In genomic region chr3:87983627-87984026, GRCm38 (mm10) we compare ENCODE assay signal across 10 mouse cellular contexts. TPM values are rescaled to one million over a fixed set of nuclear protein-coding genes. Genes with fewer than 3 reads are reported as not detected.
DNase-seq lines count a peak whose midpoint lies in the region; ATAC-seq and TF ChIP-seq lines count a peak whose summit lies in the region.
"Had no signal": no experiment of that assay in that cellular context is flagged by ENCODE, and none has a peak within 500 bp of the region (broad histone marks: within the 10 kb centered on the region; RNA-seq: fewer than 3 reads in every experiment).

No protein-coding gene starts in this region.

- peaks cover 57% of the 10 kb centered on the region for H3K4me1 ChIP-seq in heart, postnatal 0 days (ENCODE audit: control insufficient read depth, insufficient read depth)
- no peaks in the 10 kb centered on the region; a peak in 2 of 4 replicates for H3K4me1 ChIP-seq in MEL (ENCODE audit: control insufficient read depth in 1 of 2, insufficient read depth in 2 of 2, low read length in 2 of 2)
- H3K4me1 ChIP-seq in forebrain, embryonic 16.5 days (replicated peaks; ENCODE audit: control insufficient read depth, insufficient read depth, low read length): peaks cover 64% of the 10 kb centered on the region
- peaks cover 32% of the 10 kb centered on the region for H3K4me1 ChIP-seq in liver, postnatal 0 days (ENCODE audit: insufficient read depth)

- H3K9ac ChIP-seq in heart, postnatal 0 days (replicated peaks; ENCODE audit: low read depth, low read length): 0 out of 2 replicates have a peak overlapping the region, but pooled peaks have one; percentile 24
- no peak overlapping the region for H3K9ac ChIP-seq in MEL (ENCODE audit: control insufficient read depth, low read depth, low read length, poor library complexity, severe bottlenecking)
- no peak overlapping the region; the same call in 1 of the 2 replicates for H3K9ac ChIP-seq in forebrain, embryonic 16.5 days (replicated peaks; ENCODE audit: low read depth, low read length)
- no peak overlapping the region for H3K9ac ChIP-seq in liver, postnatal 0 days (replicated peaks)

- peak overlapping the region; percentile 91; the same call in 1 of the 2 replicates for H3K27ac ChIP-seq in heart, postnatal 0 days (ENCODE audit: low read depth)
- no peak overlapping the region for H3K27ac ChIP-seq in MEL (ENCODE audit: control insufficient read depth, low read depth, low read length)
- H3K27ac ChIP-seq in forebrain, embryonic 16.5 days (ENCODE audit: low read length): peak overlapping the region; percentile 39; the same call in 1 of the 2 replicates
- H3K27ac ChIP-seq in liver, postnatal 0 days (ENCODE audit: low read depth): 0 out of 2 replicates have a peak overlapping the region, but pooled peaks have one; percentile 34

- 52% methylated on average over 6 of the region's 6 CpGs for WGBS in heart, postnatal 0 days
- 56% methylated on average over 6 of the region's 6 CpGs for WGBS in forebrain, embryonic 16.5 days
- 48% methylated on average over 6 of the region's 6 CpGs for WGBS in liver, postnatal 0 days (ENCODE audit: insufficient replicate concordance)

- no peaks in the 10 kb centered on the region for H3K9me3 ChIP-seq in heart, postnatal 0 days (replicated peaks; ENCODE audit: control insufficient read depth, low read length)
- H3K9me3 ChIP-seq in MEL (replicated peaks; ENCODE audit: insufficient read depth, low read length): no peaks in the 10 kb centered on the region
- no peaks in the 10 kb centered on the region for H3K9me3 ChIP-seq in forebrain, embryonic 16.5 days (ENCODE audit: control insufficient read depth, low read length)
- no peaks in the 10 kb centered on the region for H3K9me3 ChIP-seq in liver, postnatal 0 days (ENCODE audit: low read length)

- TF ChIP-seq RAD21 in MEL (IDR thresholded peaks at IDR 0.05; ENCODE audit: low read depth, low read length): no peak

- DNase-seq in heart, postnatal 0 days (ENCODE audit: low spot score): no peak
- DNase-seq in heart, adult 9 months (ENCODE audit: low spot score in 2 of 2): no peak
- no peak for DNase-seq in MEL (ENCODE audit: low read depth, low spot score)
- no peak for DNase-seq in liver, postnatal 0 days
- no peak for DNase-seq in frontal cortex, postnatal 10 days (ENCODE audit: low spot score in 2 of 2)
- no peak for DNase-seq in cerebellum, postnatal 14 days

- peak overlapping the region; percentile 37 for H3K4me2 ChIP-seq in heart, postnatal 0 days (ENCODE audit: low read depth, low read length)
- H3K4me2 ChIP-seq in forebrain, embryonic 16.5 days (ENCODE audit: low read length): peak overlapping the region; percentile 14; the same call in 1 of the 2 replicates
- H3K4me2 ChIP-seq in liver, postnatal 0 days (ENCODE audit: low read depth, low read length): peak overlapping the region; percentile 57

- H3K79me2 ChIP-seq in MEL (ENCODE audit: control insufficient read depth, insufficient read depth, low read length, poor library complexity): no peaks in the 10 kb centered on the region

- no peaks in the 10 kb centered on the region for H3K36me3 ChIP-seq in heart, postnatal 0 days (replicated peaks; ENCODE audit: control insufficient read depth, insufficient read depth, low read length)
- no peaks in the 10 kb centered on the region; a peak in 1 of 4 replicates for H3K36me3 ChIP-seq in MEL (ENCODE audit: control insufficient read depth in 1 of 2, insufficient read depth in 2 of 2, low read length in 2 of 2)
- no peaks in the 10 kb centered on the region for H3K36me3 ChIP-seq in forebrain, embryonic 16.5 days (ENCODE audit: control insufficient read depth, insufficient read depth)
- H3K36me3 ChIP-seq in liver, postnatal 0 days (replicated peaks; ENCODE audit: insufficient read depth, low read length): no peaks in the 10 kb centered on the region

- ATAC-seq in heart, postnatal 0 days (ENCODE audit: insufficient read depth, low read depth): no peak
- ATAC-seq in forebrain, embryonic 16.5 days: no peak
- ATAC-seq in liver, postnatal 0 days: no peak
- ATAC-seq in monocyte, adult 5-6 weeks (replicated peaks; ENCODE audit: insufficient number of reproducible peaks, low FRiP score, low TSS enrichment, poor library complexity, severe bottlenecking): no peak

- H3K4me3 ChIP-seq in heart, postnatal 0 days (ENCODE audit: low read depth, low read length): no peak overlapping the region
- peak overlapping the region; percentile 9 to 38; a peak in 3 of 4 replicates for H3K4me3 ChIP-seq in MEL (ENCODE audit: control insufficient read depth in 1 of 2, insufficient read depth in 1 of 2, low read depth in 2 of 2, low read length in 2 of 2)
- no peak overlapping the region for H3K4me3 ChIP-seq in forebrain, embryonic 16.5 days (replicated peaks; ENCODE audit: low read length)
- H3K4me3 ChIP-seq in liver, postnatal 0 days (ENCODE audit: low read depth, low read length): no peak overlapping the region

- no peak for TF ChIP-seq CTCF in heart, postnatal 0 days (IDR thresholded peaks at IDR 0.05; ENCODE audit: low read depth)
- TF ChIP-seq CTCF in MEL (IDR thresholded peaks at IDR 0.05 in 2 of 3, conservative IDR thresholded peaks at IDR 0.05 in 1 of 3; ENCODE audit: control insufficient read depth in 1 of 3, insufficient read depth in 1 of 3, low read depth in 2 of 3, low read length in 3 of 3, poor library complexity in 1 of 3, severe bottlenecking in 1 of 3): no peak
- TF ChIP-seq CTCF in liver, postnatal 0 days (IDR thresholded peaks at IDR 0.05; ENCODE audit: low read depth): no peak

- no peak for TF ChIP-seq POLR2A in MEL (IDR thresholded peaks at IDR 0.05; ENCODE audit: control insufficient read depth in 1 of 2, insufficient read depth in 1 of 2, low read depth in 1 of 2, low read length in 2 of 2, poor library complexity in 1 of 2)

- peaks cover 8% of the 10 kb centered on the region for H3K27me3 ChIP-seq in heart, postnatal 0 days (ENCODE audit: control insufficient read depth, insufficient read depth, low read length)
- peaks cover 2 to 9% of the 10 kb centered on the region in 2 experiments; a peak in 3 of 4 replicates for H3K27me3 ChIP-seq in MEL (ENCODE audit: control insufficient read depth in 1 of 2, insufficient read depth in 2 of 2, low read length in 2 of 2)
- no peaks in the 10 kb centered on the region; the same call in 1 of the 2 replicates for H3K27me3 ChIP-seq in forebrain, embryonic 16.5 days (replicated peaks; ENCODE audit: control insufficient read depth, insufficient read depth, low read length)
- H3K27me3 ChIP-seq in liver, postnatal 0 days (ENCODE audit: insufficient read depth, low read length): peaks cover 20% of the 10 kb centered on the region

- no peak for TF ChIP-seq EP300 in heart, postnatal 0 days (IDR thresholded peaks at IDR 0.05; ENCODE audit: low read depth)
- no peak for TF ChIP-seq EP300 in MEL (IDR thresholded peaks at IDR 0.05; ENCODE audit: low read depth in 1 of 2, low read length in 2 of 2)
- TF ChIP-seq EP300 in liver, postnatal 0 days (IDR thresholded peaks at IDR 0.05; ENCODE audit: low read depth): no peak

RNA-seq across cellular contexts. Expression of gene Nes, which starts 12.7 kb away (rescaled TPM):
- total RNA-seq in heart, postnatal 0 days (2014; rRNA removed; ENCODE audit: low replicate concordance): 17.2 and 35.7 TPM in 2 replicates
- 9.1 and 9.9 TPM in 2 replicates for polyA plus RNA-seq in heart, postnatal 0 days (2015; fragmentation: Nextera tagmentation; extraction: Ambion mirVana)
- not detected in 2 replicates for total RNA-seq in MEL (2012; rRNA removed)
- under 1 TPM in 1 of 2 experiments, not detected in 1; 0.01 TPM for polyA plus RNA-seq in MEL (2012; ENCODE audit: insufficient read depth in 1 of 2, insufficient read length in 2 of 2, low read depth in 1 of 2, low replicate concordance in 2 of 2, missing spikeins in 1 of 2)
- polyA plus RNA-seq in forebrain, embryonic 16.5 days (2015; fragmentation: Nextera tagmentation; extraction: Ambion mirVana): 35.7 and 41.6 TPM in 2 replicates
- 0.83 and 0.95 TPM in 2 replicates for polyA plus RNA-seq in liver, postnatal 0 days (2015; fragmentation: Nextera tagmentation; extraction: Ambion mirVana)
- total RNA-seq in monocyte, adult 5-6 weeks (2017): 0.58 to 2.0 TPM (median 1.6 TPM) in 3 replicates

RNA-seq across cellular contexts. Expression of gene Bcan, which starts 16.4 kb away (rescaled TPM):
- not detected in 2 replicates for total RNA-seq in heart, postnatal 0 days (2014; rRNA removed; ENCODE audit: low replicate concordance)
- polyA plus RNA-seq in heart, postnatal 0 days (2015; fragmentation: Nextera tagmentation; extraction: Ambion mirVana): 0.04 TPM in 1 of 2 replicates, not detected in the other
- total RNA-seq in MEL (2012; rRNA removed): not detected in 2 replicates
- not detected for polyA plus RNA-seq in MEL (2012; ENCODE audit: insufficient read depth in 1 of 2, insufficient read length in 2 of 2, low read depth in 1 of 2, low replicate concordance in 2 of 2, missing spikeins in 1 of 2)
- 34.8 and 43.6 TPM in 2 replicates for polyA plus RNA-seq in forebrain, embryonic 16.5 days (2015; fragmentation: Nextera tagmentation; extraction: Ambion mirVana)
- polyA plus RNA-seq in liver, postnatal 0 days (2015; fragmentation: Nextera tagmentation; extraction: Ambion mirVana): 0.05 TPM in 1 of 2 replicates, not detected in the other
- total RNA-seq in monocyte, adult 5-6 weeks (2017): not detected in 3 replicates

RNA-seq across cellular contexts. Expression of gene Crabp2, which starts 35.2 kb away (rescaled TPM):
- total RNA-seq in heart, postnatal 0 days (2014; rRNA removed; ENCODE audit: low replicate concordance): 0.53 TPM in 1 of 2 replicates, not detected in the other
- polyA plus RNA-seq in heart, postnatal 0 days (2015; fragmentation: Nextera tagmentation; extraction: Ambion mirVana): 0.37 and 0.62 TPM in 2 replicates
- 0.23 and 0.29 TPM in 2 replicates for total RNA-seq in MEL (2012; rRNA removed)
- polyA plus RNA-seq in MEL (2012; ENCODE audit: insufficient read depth in 1 of 2, insufficient read length in 2 of 2, low read depth in 1 of 2, low replicate concordance in 2 of 2, missing spikeins in 1 of 2): 1 to 10 TPM in 1 of 2 experiments, not detected in 1; 1.2 TPM
- polyA plus RNA-seq in forebrain, embryonic 16.5 days (2015; fragmentation: Nextera tagmentation; extraction: Ambion mirVana): 18.9 and 19.4 TPM in 2 replicates
- not detected in 2 replicates for polyA plus RNA-seq in liver, postnatal 0 days (2015; fragmentation: Nextera tagmentation; extraction: Ambion mirVana)
- total RNA-seq in monocyte, adult 5-6 weeks (2017): not detected in 3 replicates

RNA-seq across cellular contexts. Expression of gene Hapln2, which starts 43.8 kb away (rescaled TPM):
- total RNA-seq in heart, postnatal 0 days (2014; rRNA removed; ENCODE audit: low replicate concordance): not detected in 2 replicates
- 0.10 and 0.15 TPM in 2 replicates for polyA plus RNA-seq in heart, postnatal 0 days (2015; fragmentation: Nextera tagmentation; extraction: Ambion mirVana)
- total RNA-seq in MEL (2012; rRNA removed): not detected in 2 replicates
- not detected for polyA plus RNA-seq in MEL (2012; ENCODE audit: insufficient read depth in 1 of 2, insufficient read length in 2 of 2, low read depth in 1 of 2, low replicate concordance in 2 of 2, missing spikeins in 1 of 2)
- 0.25 and 0.35 TPM in 2 replicates for polyA plus RNA-seq in forebrain, embryonic 16.5 days (2015; fragmentation: Nextera tagmentation; extraction: Ambion mirVana)
- not detected in 2 replicates for polyA plus RNA-seq in liver, postnatal 0 days (2015; fragmentation: Nextera tagmentation; extraction: Ambion mirVana)
- not detected in 3 replicates for total RNA-seq in monocyte, adult 5-6 weeks (2017)
- total RNA-seq: adrenal gland, postnatal 10 days; ES-E14 had no signal

RNA-seq across cellular contexts. Expression of gene Rrnad1, which starts 53.1 kb away (rescaled TPM):
- 14.5 and 56.8 TPM in 2 replicates for total RNA-seq in heart, postnatal 0 days (2014; rRNA removed; ENCODE audit: low replicate concordance)
- polyA plus RNA-seq in heart, postnatal 0 days (2015; fragmentation: Nextera tagmentation; extraction: Ambion mirVana): 7.9 and 8.0 TPM in 2 replicates
- 8.9 and 10.9 TPM in 2 replicates for total RNA-seq in MEL (2012; rRNA removed)
- 10 to 100 TPM in 1 of 2 experiments, not detected in 1; 21.1 TPM for polyA plus RNA-seq in MEL (2012; ENCODE audit: insufficient read depth in 1 of 2, insufficient read length in 2 of 2, low read depth in 1 of 2, low replicate concordance in 2 of 2, missing spikeins in 1 of 2)
- polyA plus RNA-seq in forebrain, embryonic 16.5 days (2015; fragmentation: Nextera tagmentation; extraction: Ambion mirVana): 18.4 and 23.5 TPM in 2 replicates
- polyA plus RNA-seq in liver, postnatal 0 days (2015; fragmentation: Nextera tagmentation; extraction: Ambion mirVana): 4.3 TPM in 2 replicates
- 12.9 to 20.5 TPM (median 16.9 TPM) in 3 replicates for total RNA-seq in monocyte, adult 5-6 weeks (2017)

Comparison
In these comparisons a context has a peak if more than half of its experiments do, and no peak if none do; other contexts are left out.
1. H3K4me3 ChIP-seq: peak in MEL (2 of 2); none in heart, postnatal 0 days (single experiment), forebrain, embryonic 16.5 days (single experiment) and liver, postnatal 0 days (single experiment).
2. RNA of gene Bcan, which starts 16.4 kb away (polyA plus RNA-seq): 34.8 to 43.6 TPM in forebrain, embryonic 16.5 days; 0.04 TPM in heart, postnatal 0 days, not detected in MEL and 0.05 TPM in liver, postnatal 0 days; every median in the first group is over 10 times any median in the second.
3. Peak in every context shown above with its lines, with median percentiles within 50 percentile points of each other: H3K4me2 ChIP-seq.